Mouse (Mus musculus): ENCODE measurements around the gene Pdpn.

Pdpn gene

DNA sequence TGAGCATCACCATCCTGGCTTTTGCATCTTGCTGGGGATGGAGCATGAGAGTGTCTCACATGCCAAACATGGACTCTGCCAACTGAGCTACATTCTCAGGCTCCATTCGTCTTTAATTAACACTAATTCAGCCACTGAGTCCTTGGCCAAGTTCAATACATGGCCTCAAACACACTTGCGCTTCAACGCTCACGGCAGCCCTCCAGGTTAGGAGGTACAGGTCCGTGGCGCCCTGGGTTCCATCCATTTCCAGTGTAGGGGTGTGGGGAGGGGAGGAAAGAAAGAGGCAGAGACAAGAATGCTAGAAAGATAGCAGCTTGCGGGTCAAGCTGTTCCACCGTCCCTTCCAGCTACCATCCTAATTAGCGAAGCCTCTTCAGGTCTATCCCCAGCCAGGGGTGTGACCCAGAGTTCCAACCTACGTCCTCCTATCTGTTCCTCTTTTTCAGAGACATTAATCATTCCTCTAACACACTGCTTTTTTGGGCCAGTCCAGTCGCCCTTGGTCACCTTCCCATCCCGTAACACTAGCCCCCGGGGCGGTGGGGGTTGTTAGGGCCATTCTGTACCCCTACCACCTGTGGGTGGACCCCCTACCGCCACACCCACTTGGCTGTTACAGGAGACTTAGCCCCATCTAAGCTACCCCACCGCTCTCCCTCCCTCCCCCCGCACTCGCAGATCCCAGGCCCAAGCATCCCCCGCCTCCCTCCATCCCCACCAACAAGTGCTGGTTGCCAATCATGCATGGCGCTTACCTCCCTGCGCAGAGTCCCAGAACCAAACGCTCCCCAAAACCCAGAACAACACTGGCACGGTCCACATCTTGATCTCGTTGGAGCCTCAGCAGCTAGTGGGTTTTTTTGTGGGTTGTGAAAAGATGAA is 691 bp downstream of the Pdpn start:
- DNase-seq (ENCODE audit: low spot score), result peak; percentile 52

DNA sequence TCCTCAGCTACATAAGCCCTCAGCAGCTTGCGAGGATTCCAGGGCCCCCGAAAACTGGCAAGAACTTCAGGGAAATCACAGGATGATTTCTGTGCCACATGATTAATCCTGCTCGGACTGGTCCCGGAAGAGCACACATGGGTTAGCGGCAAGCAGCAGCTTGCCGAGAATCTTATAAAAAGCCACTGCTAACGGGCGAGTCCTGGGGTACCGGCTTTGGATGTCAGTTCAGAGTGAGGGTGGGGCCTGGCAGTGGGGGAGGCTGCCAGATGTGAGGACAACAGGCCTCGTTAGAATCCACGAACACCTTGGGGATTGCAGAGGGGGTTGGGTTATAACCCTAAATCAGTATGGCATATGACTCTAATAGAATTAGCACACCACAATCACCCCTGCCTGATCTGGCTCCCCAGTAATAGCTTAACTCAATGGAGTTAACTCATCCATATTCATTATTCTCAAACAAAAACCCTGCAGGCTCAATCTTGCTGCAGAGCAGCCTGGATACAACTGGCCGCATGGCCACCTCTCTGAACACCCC is 2.3 kb downstream of the Pdpn start:
- DNase-seq (ENCODE audit: low spot score), result no peak

DNA sequence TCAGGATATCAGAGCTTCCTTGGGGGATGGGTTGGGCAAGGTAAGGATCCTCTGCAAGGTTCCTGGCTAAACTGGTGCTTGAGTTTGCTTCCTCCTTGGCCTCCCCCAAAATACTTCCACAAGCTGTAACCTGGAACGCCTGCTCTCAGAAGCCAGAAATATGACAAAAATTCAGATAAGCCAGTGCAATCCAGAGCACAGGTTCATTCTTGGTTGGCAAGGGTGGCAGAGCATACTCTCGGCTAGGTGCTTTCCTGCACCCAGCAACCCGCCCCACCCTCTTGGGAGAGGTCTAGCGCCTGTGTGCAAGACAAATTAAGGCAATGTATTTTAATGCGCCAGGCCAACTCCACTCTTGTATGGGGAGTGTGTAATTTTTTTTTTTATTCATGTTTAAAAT is 3.2 kb downstream of the Pdpn start:
- no peak for DNase-seq (ENCODE audit: low spot score)

DNA sequence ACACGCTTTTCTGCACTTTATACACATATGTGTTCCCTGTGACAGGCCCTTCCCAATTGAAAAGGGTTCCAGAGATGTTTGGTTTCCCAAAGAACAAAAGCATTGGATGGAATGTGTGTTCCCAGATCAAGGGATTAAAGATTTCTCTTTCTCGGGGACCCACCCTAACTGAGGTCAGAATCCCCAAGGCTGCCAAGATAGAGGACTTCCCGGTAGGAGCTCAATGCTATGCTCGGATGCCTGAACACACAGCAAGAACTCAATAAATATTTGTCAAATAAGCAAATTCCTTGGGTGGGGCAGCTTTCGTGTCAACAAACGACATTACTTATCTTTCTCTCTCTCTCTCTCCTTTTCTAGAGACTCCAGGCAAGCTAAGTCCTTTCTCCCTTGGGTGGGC is 5.0 kb downstream of the Pdpn start:
- no peak for DNase-seq (ENCODE audit: low spot score)

DNA sequence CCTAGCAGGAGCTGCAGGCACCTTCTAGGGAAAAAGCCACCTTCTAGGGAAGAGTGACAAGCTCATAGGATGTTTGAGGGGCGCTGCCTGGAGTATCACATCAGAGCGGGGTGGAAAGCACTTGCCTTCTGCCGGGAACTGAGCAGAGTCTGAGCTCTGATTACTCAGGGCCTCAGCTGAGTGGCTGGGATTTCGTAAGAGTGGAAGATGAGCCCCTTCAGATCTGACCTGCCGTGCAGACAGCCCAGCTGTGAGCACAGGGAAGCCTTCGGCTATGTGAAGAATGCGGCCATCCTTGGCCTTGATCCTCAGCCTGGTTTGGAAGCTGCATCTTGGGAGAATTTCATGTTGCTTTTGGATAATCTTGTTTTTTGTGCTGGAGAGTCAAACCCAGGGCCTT is 10.5 kb downstream of the Pdpn start:
- DNase-seq (ENCODE audit: low spot score), result no peak

DNA sequence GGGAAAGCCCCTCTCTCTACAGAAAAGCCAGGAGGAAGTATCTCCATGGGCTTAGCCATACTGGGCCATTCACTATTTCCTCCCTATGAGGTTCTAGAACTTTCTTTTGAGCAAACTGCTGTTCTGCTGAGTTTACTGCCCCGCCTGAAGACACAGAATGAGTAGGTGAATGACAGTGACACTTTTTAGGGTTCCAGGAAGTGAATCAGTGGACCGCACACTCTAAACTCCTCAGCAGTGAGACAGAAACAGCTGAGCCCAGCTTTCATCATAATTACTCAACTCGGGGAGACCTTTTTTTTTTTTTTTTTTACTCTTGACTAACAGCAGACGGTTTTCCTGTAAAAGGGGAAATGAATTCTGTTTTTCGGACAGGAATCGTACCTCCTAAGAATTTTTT is 10.9 kb downstream of the Pdpn start:
- no peak for DNase-seq (ENCODE audit: low spot score)

DNA sequence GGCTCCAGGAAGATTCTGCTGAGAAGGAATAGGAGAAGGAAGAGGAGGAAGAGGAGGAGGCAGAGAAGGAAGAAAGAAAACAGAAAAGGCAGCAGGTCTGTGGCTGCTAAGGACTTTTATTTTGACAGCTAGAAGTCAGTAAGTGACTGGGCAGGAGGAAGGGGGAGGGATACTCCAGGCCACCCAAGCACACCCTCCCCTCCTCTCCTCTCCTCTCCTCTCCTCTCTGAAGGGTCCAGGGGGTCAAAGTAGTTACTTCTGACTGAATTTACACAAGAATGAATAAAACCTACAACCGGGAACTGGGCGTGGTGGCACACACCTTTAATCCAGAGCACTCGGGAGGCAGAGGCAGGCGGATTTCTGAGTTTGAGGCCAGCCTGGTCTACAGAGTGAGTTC is 12.3 kb downstream of the Pdpn start:
- no peak for DNase-seq (ENCODE audit: low spot score)

DNA sequence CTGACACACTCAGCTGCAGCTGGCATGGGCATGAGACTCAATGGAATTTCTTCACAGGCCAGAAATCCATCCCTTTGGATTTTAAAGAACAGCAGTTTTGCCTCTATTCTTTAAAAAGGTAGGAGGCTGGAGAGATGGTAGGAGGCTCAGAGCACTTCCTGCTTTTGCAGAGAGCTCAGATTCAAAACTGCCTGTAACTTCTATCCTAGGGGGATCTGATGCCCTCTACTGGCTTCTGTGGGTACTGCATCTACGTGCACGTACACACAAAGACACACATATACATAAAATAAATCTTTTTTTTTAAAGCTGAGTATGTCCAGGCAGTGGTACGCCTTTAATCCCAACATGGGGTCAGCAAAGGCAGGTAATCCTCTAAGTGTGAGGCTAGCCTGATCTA is 19.2 kb downstream of the Pdpn start:
- DNase-seq (ENCODE audit: low spot score), result peak; percentile 42

DNA sequence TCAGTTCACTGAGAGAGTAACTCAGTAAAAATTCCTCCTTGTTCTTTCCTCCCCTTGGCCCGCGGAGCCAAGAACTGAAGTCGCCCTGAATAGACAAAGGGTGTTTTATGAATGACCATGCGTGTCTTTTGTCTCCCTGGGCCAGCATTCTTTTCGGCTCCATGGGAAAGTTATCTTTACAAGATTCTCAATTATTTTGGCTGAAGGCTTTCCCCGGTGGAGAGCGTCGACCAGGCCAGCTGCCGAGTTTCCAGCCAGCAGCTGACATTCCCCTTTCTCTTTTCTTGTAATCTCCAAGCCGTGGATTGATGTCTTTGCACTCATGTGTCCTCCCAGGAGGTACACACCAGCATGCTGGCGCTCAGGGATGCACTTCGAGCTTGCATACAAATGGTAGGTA is 19.7 kb downstream of the Pdpn start:
- peak; percentile 39 for DNase-seq (ENCODE audit: low spot score)

DNA sequence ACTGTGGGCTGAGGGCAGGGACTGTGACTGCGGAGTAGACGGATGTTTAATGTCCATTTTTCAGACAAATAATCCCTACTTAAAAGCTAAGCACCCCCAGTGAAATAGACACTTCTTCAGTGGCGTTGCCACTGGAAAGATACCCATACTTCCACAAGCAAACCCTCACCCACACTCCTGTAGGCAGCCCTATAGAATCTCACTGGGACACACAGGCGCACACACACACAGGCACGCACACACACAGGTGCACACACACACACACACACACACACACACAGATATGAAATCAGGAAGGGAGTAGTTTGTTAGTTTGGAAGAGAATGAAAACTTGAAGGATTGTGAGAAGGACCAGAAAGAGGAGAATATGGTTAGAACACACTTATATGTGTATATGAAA is 20.3 kb downstream of the Pdpn start:
- DNase-seq (ENCODE audit: low spot score), result no peak

DNA sequence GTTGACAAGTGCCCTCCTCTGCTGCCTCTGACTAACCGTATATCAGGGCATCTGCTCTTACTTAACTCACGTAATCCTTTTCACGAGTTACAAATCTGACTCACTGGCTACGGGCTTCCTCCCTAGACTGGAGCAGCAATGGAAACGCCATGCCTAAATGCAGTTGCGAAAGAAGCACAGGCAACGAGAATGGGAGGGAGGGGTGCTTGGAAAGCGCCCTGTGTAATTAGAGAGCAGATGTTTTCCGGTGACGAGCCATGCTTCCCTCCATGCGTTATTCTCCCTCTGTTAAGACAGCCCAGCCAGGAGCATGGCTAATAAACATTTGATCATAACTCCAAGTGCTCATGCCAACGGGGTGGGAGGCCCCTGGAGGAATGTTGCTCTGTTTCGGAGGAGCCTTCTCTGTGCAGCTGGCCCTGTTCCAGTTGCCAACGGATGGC is 20.9 kb downstream of the Pdpn start:
- DNase-seq (ENCODE audit: low spot score), result no peak

DNA sequence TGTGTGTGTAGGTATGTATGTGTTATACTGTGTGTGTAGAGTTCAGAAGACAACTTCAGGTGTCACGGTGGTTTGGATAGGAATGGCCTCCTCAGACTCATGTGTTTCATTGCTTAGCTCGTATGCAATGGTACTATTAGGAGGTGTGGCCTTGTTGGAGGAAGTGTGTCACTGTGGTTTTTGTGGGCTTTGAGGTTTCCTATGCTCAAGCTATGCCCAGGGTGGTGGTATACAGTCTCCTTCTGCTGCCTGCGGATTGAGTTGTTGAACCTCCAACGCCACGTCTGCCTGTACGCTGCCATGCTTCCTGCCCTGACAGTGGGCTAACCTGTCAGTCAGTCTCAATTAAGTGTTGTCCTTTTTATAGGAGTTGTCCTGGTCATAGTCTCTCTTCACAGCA is 22.0 kb downstream of the Pdpn start:
- no peak for DNase-seq (ENCODE audit: low spot score)

DNA sequence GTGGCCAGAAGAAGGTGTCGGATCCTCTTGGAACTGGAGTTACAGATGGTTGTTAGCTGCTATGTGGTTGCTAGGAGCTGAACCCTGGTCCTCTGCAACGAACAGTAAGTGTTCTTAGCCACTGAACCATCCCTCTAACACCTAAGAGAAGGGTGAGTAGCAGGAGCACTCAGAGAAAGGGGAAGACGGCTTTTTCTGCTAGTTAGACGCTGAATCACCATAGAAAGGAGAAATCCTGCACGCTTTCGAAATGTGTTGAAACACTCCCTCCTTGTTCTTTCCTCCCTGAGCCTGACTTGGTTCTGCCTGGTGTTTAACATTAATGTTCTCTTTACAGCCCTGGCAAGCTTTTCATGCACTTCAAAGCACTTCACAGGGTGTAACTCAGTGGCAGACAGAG is 27.8 kb downstream of the Pdpn start:
- no peak for DNase-seq (ENCODE audit: low spot score)

DNA sequence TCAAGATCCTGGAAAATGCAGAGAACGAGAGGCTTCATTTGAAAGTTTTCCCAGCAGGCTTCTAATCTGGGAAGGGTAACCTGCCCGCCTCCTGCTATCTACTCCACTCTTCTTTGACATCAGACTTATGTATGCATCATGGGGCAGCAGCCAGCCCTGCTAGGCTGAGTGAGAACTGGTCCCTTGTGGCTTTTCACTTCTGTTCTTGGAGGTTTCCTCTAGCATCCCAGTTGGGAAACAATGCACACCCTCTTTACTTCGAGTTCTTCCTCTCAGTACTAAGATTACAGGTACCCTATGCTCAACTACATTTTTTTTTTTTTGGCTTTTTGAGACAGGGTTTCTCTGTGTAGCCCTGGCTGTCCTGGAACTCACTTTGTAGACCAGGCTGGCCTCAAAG is 28.5 kb downstream of the Pdpn start:
- no peak for DNase-seq (ENCODE audit: low spot score)

DNA sequence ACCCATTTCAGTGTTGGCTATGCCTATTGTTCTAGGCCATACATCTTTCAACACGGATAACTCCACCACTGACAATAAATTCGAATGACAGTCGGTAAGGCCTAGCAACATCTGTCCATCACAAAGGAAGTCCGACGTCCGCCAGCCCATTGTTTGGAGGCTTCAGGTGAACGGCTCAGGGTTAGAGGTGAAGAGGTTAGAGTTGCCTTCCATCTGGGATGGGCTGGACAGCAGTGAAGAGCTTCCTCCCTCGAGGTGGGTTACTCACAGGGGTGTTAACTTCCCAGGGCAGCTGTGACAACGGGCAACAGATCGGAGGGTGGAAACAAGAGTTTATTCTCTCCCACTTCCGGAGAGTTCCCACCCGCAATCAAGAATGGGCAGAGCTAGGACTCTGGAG is 36.7 kb downstream of the Pdpn start:
- DNase-seq (ENCODE audit: low spot score), result no peak

DNA sequence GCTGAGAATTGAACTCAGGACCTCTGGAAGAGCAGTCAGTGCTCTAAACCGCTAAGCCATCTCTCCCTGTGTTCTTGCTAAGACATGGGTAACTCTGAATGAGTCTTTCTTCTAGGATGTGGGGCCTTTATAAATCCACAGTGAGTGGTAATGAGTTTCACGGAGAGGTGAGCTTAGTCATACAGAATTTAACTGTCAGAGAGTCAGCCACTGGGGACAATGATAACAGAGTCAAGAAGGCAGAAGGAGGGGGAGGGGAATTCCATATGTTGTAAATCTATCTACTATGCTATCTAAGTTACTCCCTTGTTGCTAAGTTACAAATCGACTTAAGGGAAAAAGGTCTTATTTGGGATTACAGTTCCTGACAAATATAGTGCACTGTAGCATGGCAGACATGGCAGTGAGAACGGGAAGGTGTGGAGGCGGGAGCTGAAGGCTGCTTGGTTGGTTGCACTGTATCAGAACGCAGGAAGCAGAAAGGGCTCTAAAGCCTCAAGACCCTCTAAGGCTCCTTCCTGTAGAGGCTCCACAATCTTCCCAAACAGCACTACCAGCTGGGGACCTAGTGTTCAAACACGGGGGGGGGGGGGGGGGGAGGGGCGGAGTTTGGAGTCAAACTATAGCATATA is 39.5 kb downstream of the Pdpn start:
- DNase-seq (ENCODE audit: low spot score), result peak; percentile 32

DNA sequence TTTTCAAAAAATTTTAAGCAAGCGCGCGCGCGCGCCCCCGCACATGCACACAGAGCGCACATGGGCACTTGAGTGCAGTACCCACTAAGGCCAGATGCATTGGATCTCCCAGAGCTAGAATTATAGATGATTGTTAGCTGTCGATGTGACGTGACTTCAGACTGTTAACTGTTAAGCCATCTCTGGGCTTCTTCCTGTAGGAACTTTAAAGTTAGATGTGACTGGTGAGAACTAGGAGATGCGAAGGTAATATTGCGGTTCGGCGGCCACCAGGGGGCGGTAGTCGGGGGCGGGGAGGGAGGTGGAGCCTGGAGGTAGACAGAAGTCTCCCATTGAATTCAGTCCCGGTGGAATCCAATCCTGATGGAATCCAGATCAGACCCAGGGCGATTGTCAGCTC is 40.8 kb downstream of the Pdpn start:
- DNase-seq (ENCODE audit: low spot score), result peak; percentile 44

DNA sequence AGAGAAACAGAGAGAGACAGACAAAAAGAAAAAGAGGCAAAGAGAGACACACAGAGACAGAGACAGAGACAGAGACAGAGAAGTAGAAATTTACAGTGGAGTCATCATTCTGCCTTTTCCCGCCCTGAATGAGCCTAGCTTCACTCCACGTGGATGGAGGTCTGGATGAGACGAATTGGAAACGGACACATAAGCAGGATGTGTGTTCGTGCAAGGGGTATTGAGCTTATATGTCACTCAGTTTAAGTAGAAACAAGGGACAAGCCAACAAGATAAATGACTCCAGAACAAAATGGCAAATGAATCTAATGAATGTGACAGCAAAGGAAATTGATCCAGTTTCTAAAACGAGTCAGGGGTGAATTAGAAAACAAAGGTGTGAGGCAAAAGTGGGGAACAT is 41.4 kb downstream of the Pdpn start:
- no peak for DNase-seq (ENCODE audit: low spot score)

DNA sequence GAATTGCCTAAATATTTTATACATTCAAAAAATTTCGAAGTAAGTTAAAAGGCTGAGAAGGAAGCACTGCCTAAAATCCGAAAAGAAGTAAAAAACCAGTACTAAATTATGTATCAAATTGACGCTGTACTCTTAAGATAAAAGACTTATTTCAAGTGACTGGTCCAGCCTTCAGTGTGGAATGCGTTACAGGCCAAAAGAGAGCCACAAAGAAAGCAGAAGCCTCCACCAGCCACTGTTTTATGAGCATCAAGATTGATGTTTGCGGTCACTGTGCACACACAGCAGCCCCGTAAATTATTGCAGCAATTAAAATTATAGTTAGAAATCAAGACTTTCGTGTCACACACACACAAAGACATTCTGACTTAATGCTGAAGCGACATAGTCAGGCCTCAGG is 43.8 kb downstream of the Pdpn start:
- no peak for DNase-seq (ENCODE audit: low spot score)

DNA sequence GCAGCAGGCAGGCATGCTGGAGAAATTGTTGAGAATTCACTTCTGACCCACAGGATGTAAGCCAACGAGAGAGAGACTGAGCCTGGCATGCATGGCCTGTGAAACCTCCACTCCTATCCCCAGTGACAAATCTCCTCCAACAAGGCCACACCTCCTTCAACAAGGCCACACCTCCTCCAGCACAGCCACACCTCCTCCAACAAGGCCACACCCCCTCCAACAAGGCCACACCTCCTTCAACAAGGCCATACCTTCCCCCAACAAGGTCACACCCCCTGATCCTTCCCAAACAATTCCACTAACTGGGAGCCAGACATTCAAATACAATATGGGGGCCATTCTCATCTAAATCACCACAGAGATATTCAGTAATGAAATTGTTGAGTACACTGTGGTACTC is 46.0 kb downstream of the Pdpn start:
- DNase-seq (ENCODE audit: low spot score), result no peak

DNA sequence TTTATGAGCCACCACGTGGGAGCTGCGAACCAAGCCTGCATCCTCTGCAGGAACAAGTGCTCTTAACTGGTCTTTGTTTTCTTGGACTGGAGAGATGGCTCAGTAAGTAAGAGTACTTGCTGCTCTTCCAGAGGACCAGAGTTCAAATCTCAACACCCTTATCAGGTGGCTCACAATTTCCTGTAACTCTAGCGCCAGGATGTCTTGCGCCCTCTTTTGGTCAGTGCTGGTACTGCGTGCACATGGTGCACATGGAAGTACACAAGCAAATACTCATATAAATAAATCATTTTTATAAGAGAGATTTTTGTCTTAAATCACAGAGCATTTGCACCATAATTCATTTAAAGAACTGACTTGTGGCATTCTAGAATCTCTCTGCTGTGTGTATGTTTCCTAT is 51.3 kb downstream of the Pdpn start:
- peak; percentile 28 for DNase-seq (ENCODE audit: low spot score)

DNA sequence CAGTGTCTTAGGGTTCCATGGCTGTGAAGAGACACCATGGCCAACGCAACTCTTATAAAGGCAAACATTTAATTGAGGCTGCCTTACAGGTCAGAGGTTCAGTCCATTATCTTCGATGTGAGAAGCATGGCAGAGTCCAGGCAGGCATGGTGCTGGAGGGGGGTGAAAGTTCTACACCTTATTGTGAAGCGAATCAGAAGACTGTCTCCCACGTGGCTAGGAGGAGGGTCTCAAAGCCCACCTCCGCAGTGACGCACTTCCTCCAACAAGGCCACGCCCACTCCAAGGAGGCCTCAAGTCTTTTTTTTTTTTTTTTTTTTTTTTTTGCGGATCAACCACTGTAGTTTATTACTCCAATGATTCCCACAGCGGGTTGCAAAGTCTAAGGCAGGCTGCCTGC is 58.1 kb downstream of the Pdpn start:
- DNase-seq (ENCODE audit: low spot score), result no peak

DNA sequence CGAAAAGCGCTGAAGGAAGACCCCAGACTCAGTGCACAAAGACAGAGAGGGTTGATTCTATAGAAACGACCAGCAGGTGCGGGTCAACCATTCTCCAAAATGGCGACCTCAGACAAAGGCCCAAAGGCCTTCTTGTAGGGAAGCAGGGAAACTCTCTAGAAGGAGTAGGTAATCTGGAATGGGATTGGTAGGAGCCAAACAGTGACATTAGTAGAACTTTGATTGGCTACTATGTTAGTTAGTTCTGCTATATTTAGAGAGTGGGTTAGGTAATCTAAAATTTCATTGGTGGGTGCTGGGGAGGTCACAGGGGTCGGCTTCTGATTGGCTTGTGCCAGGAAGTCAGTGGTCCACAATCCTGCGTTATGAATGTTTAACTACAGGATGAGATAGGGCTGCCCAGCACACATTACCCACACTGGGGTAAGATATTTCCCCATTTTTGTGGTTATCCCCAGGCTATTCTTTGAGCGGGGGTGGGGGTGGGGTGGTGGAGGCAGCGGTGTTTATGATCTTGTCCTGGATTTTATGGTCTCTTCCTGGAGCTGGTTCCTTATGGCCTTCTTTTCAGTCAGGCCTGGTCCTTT is 59.7 kb downstream of the Pdpn start:
- no peak for DNase-seq (ENCODE audit: low spot score)
